Mouse (Mus musculus): ENCODE measurements around the gene Kcnma1.

- TF ChIP-seq CTCF (IDR thresholded peaks at IDR 0.05; ENCODE audit: control insufficient read depth, insufficient read depth, low read length), result peak; percentile 26; the same call in 1 of the 2 replicates
- no peak for TF ChIP-seq POLR2A (IDR thresholded peaks at IDR 0.05; ENCODE audit: borderline replicate concordance, control insufficient read depth, low read depth, low read length)
These were observed 45.5 kb upstream of the Kcnma1 start for GRCm38 (mm10) chr14:24059747-24060146.
